Mouse (Mus musculus) regulatory T cell (primary cell): ENCODE data around the gene Usp6nl.

Experiments used
- in situ Hi-C: fragments of 300-600 bp; cut with MboI, MseI; formaldehyde crosslinking; loops from one replicate; pipeline ENCODE4 v1.15.1; 2025; ENCODE audit warnings: high pct_unique_total_duplicates

Gene Usp6nl

GRCm38 (mm10) chr2:6366973-6367372 lies 44.5 kb downstream of the Usp6nl start:
- in situ Hi-C loops = loop anchor here (10.0 to 25.0 kb wide), 2 partner anchors 228 to 1455 kb away; partner anchors contain the start of gene Phyh

- in situ Hi-C loops = loop anchor here (10.0 to 25.0 kb wide), 2 partner anchors 227 to 1455 kb away; partner anchors contain the start of gene Phyh
Measured at GRCm38 (mm10) chr2:6367497-6367896, 45.0 kb downstream of the Usp6nl start.

GRCm38 (mm10) chr2:6374216-6374615 lies 51.7 kb downstream of the Usp6nl start:
- in situ Hi-C loops = loop anchor here (25.0 kb wide), 1 partner anchor 1462 kb away; the partner anchor contains the start of gene Phyh

- in situ Hi-C loops = no loop called here
Measured at GRCm38 (mm10) chr2:6376071-6376470, 53.6 kb downstream of the Usp6nl start.

- in situ Hi-C loops = no loop called here
Measured at GRCm38 (mm10) chr2:6376941-6377340, 54.5 kb downstream of the Usp6nl start.

GRCm38 (mm10) chr2:6378590-6379205 lies 56.2 kb downstream of the Usp6nl start:
- in situ Hi-C loops = no loop called here

GRCm38 (mm10) chr2:6379731-6380212 lies 57.3 kb downstream of the Usp6nl start:
- in situ Hi-C loops = loop anchor here (5.0 kb wide), 1 partner anchor 333 kb away; no protein-coding TSS in a partner anchor

GRCm38 (mm10) chr2:6380401-6380800 lies 57.9 kb downstream of the Usp6nl start:
- in situ Hi-C loops = loop anchor here (5.0 kb wide), 1 partner anchor 332 kb away; no protein-coding TSS in a partner anchor

- in situ Hi-C loops = loop anchor here (5.0 kb wide), 1 partner anchor 328 kb away; no protein-coding TSS in a partner anchor
Measured at GRCm38 (mm10) chr2:6384407-6385146, 62.1 kb downstream of the Usp6nl start.

GRCm38 (mm10) chr2:6389162-6389561 lies 66.7 kb downstream of the Usp6nl start:
- in situ Hi-C loops = no loop called here

GRCm38 (mm10) chr2:6391261-6391660 lies 68.8 kb downstream of the Usp6nl start:
- in situ Hi-C loops = no loop called here

GRCm38 (mm10) chr2:6391940-6392339 lies 69.5 kb downstream of the Usp6nl start:
- in situ Hi-C loops = no loop called here

- in situ Hi-C loops = no loop called here
Measured at GRCm38 (mm10) chr2:6395851-6396625, 73.6 kb downstream of the Usp6nl start.

- in situ Hi-C loops = no loop called here
Measured at GRCm38 (mm10) chr2:6396626-6397146, 74.2 kb downstream of the Usp6nl start.

GRCm38 (mm10) chr2:6397166-6397565 lies 74.7 kb downstream of the Usp6nl start:
- in situ Hi-C loops = no loop called here

GRCm38 (mm10) chr2:6398826-6399225 lies 76.4 kb downstream of the Usp6nl start:
- in situ Hi-C loops = no loop called here

GRCm38 (mm10) chr2:6401039-6401438 lies 78.6 kb downstream of the Usp6nl start:
- in situ Hi-C loops = no loop called here

GRCm38 (mm10) chr2:6403375-6403774 lies 80.9 kb downstream of the Usp6nl start:
- in situ Hi-C loops = no loop called here

- in situ Hi-C loops = no loop called here
Measured at GRCm38 (mm10) chr2:6403991-6404390, 81.5 kb downstream of the Usp6nl start.

- in situ Hi-C loops = loop anchor here (5.0 kb wide), 2 partner anchors 97 to 187 kb away; no protein-coding TSS in a partner anchor
Measured at GRCm38 (mm10) chr2:6404627-6405026, 82.2 kb downstream of the Usp6nl start.
